Mouse (Mus musculus) cortical plate, adult 2 months (tissue): ENCODE data around the gene Gzmm.

Source experiments
- CTCF ChIP-seq: fragments of 200-500 bp; IDR thresholded peaks from 2 replicates; pipeline ENCODE4 v1.5.1; 2011; ENCODE audit warnings: mild to moderate bottlenecking, control low read depth, low read length; ENCODE audit not compliant: insufficient read depth; ENCODE audit errors: extremely low read depth
- POLR2A ChIP-seq: fragments of 200-500 bp; IDR thresholded peaks from 2 replicates; pipeline ENCODE4 v1.6.1; 2011; ENCODE audit warnings: mild to moderate bottlenecking, low read length, control low read depth; ENCODE audit not compliant: insufficient read depth; ENCODE audit errors: extremely low read depth

- no peak for TF ChIP-seq CTCF
- TF ChIP-seq POLR2A, result no peak
Observed at GRCm38 (mm10) chr10:79670071-79670888, 18.5 kb upstream of the Gzmm start.
